Mouse (Mus musculus) embryo, embryonic 11 days (tissue): Measurements from ENCODE around the gene Prelid1.

Experiments
- DNase-seq: peaks from one replicate; pipeline ENCODE4 v3.0.0-alpha.2; 2015

Prelid1 gene

GRCm38 (mm10) chr13:55319931-55320533, at the start of gene Prelid1:
TSS of gene Prelid1 (plus strand) at chr13:55320500.
- no peak for DNase-seq

- peak; percentile 22 for DNase-seq
Measured at GRCm38 (mm10) chr13:55277203-55277602, 43.1 kb upstream of the Prelid1 start.

GRCm38 (mm10) chr13:55277646-55278045, 42.7 kb upstream of the Prelid1 start:
- no peak for DNase-seq

- DNase-seq, result peak; percentile 8
Measured at GRCm38 (mm10) chr13:55288854-55289253, 31.4 kb upstream of the Prelid1 start.

- DNase-seq, result no peak
Measured at GRCm38 (mm10) chr13:55296760-55297159, 23.5 kb upstream of the Prelid1 start.

GRCm38 (mm10) chr13:55300913-55301312, 19.4 kb upstream of the Prelid1 start:
- DNase-seq, result no peak

GRCm38 (mm10) chr13:55312028-55312630, 8.2 kb upstream of the Prelid1 start:
- DNase-seq, result no peak

GRCm38 (mm10) chr13:55313051-55313450, 7.2 kb upstream of the Prelid1 start:
- no peak for DNase-seq

GRCm38 (mm10) chr13:55314891-55315412, 5.3 kb upstream of the Prelid1 start:
- DNase-seq, result no peak

GRCm38 (mm10) chr13:55318351-55318750, 1.9 kb upstream of the Prelid1 start:
- no peak for DNase-seq

- DNase-seq, result peak; percentile 97
Measured at GRCm38 (mm10) chr13:55321434-55322129, 1.3 kb downstream of the Prelid1 start, which contains the start of gene Rab24. TSS of gene Rab24 (minus strand) at chr13:55321946.

- DNase-seq, result peak; percentile 78
Measured at GRCm38 (mm10) chr13:55322130-55322825, 2.0 kb downstream of the Prelid1 start.

GRCm38 (mm10) chr13:55325596-55325995, 5.3 kb downstream of the Prelid1 start:
- no peak for DNase-seq

GRCm38 (mm10) chr13:55327169-55327568, 6.9 kb downstream of the Prelid1 start:
- DNase-seq, result peak; percentile 14

- peak; percentile 81 for DNase-seq
Measured at GRCm38 (mm10) chr13:55327633-55328032, 7.3 kb downstream of the Prelid1 start.

- DNase-seq, result no peak
Measured at GRCm38 (mm10) chr13:55328171-55328570, 7.9 kb downstream of the Prelid1 start.

- no peak for DNase-seq
Measured at GRCm38 (mm10) chr13:55328641-55329040, 8.3 kb downstream of the Prelid1 start.

- no peak for DNase-seq
Measured at GRCm38 (mm10) chr13:55329109-55329682, 8.9 kb downstream of the Prelid1 start.

GRCm38 (mm10) chr13:55329683-55330566, 9.6 kb downstream of the Prelid1 start, which contains the start of gene Mxd3:
TSS of gene Mxd3 (minus strand) at chr13:55329823.
- DNase-seq, result peak; percentile 95

- peak; percentile 11 for DNase-seq
Measured at GRCm38 (mm10) chr13:55330567-55331400, 10.5 kb downstream of the Prelid1 start.

- DNase-seq, result no peak
Measured at GRCm38 (mm10) chr13:55332331-55332730, 12.0 kb downstream of the Prelid1 start.
